Mouse (Mus musculus): ENCODE measurements around the gene Cacna1g. TPM values are rescaled to one million over a fixed set of nuclear protein-coding genes. Genes with fewer than 3 reads are reported as not detected.

Cacna1g gene
- polyA plus RNA-seq (2017; shearing (Covaris generic)): 0.10 TPM

DNA sequence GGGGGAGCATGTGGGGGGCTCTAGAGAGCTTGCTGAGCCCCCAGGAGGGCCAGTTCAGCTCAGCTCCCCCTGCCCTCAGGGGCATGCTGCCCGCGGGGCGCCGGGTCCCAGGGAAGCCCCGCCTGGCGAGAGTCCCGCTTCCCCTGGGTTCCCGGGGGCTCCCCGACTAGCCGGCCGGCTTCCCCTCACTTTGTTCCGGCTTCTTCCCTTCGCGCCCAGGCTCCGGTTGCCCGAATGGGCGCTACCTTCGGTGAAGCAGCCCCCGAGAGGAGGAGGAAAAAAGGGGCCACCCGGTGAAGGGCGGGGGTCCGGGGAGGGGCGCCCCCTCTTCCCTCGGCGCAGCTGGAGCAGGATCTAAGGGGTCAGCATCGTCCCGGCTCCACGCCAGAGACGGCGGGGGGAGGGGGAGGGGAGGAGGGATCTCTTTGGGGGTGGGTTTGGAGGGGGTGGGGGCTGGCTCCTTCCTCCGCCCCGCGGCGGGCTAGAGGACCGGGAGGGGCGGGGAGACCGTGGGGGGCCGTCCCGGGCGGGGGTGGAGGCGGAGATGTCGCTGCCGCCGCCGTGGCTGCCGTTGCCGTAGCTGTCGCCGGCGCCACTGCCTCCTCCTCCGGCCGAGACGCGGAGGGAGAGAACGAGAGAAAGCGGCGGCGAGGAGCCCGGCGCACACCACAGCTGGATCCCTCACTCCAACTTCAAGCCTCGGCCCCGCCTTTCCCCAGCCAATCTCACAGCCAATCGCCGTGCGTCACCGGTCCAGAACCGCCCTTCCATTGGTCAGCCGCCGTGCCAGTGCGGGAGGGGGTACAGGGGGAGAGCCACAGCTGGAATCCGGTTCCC is at the start of gene Cacna1g:
Gene Cacna1g, minus strand, starts transcription at position 492 of the 837 bp plus-strand sequence.

DNA sequence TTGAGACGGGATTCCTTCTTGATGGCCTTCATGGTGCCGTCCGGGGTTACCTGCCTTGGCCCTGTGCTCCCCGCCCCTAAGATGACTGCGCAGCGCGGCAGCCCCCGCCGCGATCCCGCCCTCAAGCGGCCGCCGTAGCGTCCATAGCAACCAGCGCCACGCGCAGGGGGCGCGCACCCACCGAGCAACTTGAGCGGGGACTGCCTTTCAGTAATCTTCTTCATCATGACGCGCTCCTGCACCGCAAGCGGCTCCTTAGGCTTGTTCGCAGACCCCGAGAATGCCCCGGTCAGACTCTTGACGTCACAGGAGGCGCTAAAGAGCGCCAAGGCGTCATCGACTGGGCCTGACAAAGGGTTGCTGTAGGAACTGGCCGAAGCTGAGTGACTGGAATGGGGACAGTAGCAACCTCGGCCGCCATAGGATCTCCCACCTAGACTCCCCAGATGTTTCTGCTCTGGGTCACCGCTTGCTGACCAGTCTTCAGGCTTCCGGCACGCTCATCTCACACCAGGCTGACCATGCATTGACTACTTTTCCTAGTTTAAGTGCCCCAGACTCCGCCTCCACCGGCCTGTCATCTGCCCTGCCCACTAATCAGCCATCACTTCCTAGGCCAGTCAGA is 47.3 kb upstream of the Cacna1g start, which contains the start of gene Mycbpap:
Gene Mycbpap, minus strand, starts transcription at position 524 of the 625 bp plus-strand sequence.

DNA sequence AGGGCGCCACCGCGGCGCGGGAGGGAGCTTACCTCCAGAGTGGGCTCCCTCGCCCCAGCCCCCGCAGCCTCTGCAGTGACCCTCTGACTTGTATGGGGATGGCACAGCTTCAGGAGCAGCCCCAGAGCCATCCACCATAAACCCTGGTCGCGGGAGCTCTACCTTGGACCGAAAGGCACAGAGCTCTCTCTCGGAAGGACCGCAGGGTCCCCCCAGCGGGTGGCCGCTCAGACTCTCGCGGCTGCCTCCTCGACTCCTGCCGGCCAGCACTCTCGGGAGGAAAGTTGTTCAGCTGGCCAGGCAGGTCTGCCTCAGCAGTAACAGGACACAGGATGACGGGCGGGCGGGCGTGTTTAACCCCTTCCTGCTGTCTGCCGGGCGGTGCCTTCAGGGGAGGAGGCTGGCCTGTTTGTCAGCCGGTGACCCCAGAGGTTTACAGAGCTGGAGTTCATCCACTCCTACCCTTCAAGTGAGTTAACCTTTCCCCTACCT is 25.7 kb upstream of the Cacna1g start, which contains the start of gene Epn3:
Gene Epn3, minus strand, starts transcription at position 314 of the 492 bp plus-strand sequence.

DNA sequence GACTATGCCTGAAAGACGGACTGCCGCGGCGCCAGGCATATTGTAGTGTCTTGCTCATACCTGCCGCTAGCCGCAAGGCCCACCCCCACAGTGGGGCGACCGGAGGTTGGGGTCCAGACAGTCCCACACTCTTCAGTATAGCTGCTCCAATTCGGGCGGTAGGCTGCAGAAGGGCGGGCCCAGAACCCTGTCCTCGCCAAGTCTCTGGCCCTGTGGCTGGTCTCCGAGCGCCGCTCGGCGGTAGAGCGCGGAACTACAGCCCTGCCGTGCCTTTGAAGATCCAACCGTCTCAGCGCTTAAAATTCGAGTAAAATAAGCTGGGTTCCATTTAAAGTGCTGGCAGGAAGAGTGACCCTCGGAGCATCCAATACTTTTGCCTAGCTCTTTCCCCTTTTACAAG is 12.0 kb upstream of the Cacna1g start, which contains the start of gene Spata20:
Gene Spata20, minus strand, starts transcription at position 179 of the 400 bp plus-strand sequence.

DNA sequence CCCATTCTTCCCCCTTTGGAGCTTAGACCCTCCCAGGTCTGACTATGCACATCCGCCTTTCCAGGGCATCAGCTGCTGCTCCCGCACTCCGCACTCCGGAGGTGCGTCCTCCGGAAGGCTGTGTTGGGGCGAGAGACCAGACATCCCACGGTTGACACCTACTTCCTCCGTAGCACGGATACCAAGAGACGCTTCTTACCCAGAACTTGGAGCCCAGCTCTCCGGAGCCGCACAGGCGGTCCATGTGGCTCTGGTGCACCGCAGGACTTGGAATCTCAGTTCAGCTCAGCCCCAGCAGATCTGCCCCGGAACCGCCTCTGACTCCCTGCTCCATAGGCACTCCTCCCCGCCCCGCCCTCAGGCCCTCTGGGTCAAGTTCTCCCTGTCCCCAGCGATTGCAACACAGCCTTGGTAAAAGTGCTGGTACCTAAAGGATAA is 81.3 kb downstream of the Cacna1g start, which contains the start of gene Abcc3:
Gene Abcc3, minus strand, starts transcription at position 326 of the 438 bp plus-strand sequence.

Other genes with a start within 250 kb of the Cacna1g start
- 0.38 TPM for gene Wfikkn2, start 228.2 kb downstream of the Cacna1g start, polyA plus RNA-seq (2017; shearing (Covaris generic))
- gene Gm21885, start 192.3 kb downstream of the Cacna1g start, polyA plus RNA-seq (2017; shearing (Covaris generic)): 0.37 TPM
- gene Luc7l3, start 152.2 kb downstream of the Cacna1g start, polyA plus RNA-seq (2017; shearing (Covaris generic)): 112 TPM
- gene Ankrd40, start 146.2 kb downstream of the Cacna1g start, polyA plus RNA-seq (2017; shearing (Covaris generic)): 8.3 TPM
- 5.6 TPM for gene Abcc3, start 81.2 kb downstream of the Cacna1g start, polyA plus RNA-seq (2017; shearing (Covaris generic))
- gene Spata20, start 12.0 kb upstream of the Cacna1g start, polyA plus RNA-seq (2017; shearing (Covaris generic)): not detected
- not detected for gene Epn3, start 25.8 kb upstream of the Cacna1g start, polyA plus RNA-seq (2017; shearing (Covaris generic))
- not detected for gene Mycbpap, start 47.5 kb upstream of the Cacna1g start, polyA plus RNA-seq (2017; shearing (Covaris generic))
- 3.3 TPM for gene Rsad1, start 75.1 kb upstream of the Cacna1g start, polyA plus RNA-seq (2017; shearing (Covaris generic))
- 0.60 TPM for gene Chad, start 90.8 kb upstream of the Cacna1g start, polyA plus RNA-seq (2017; shearing (Covaris generic))
- 6.8 TPM for gene Acsf2, start 127.7 kb upstream of the Cacna1g start, polyA plus RNA-seq (2017; shearing (Covaris generic))
- gene Lrrc59, start 155.6 kb upstream of the Cacna1g start, polyA plus RNA-seq (2017; shearing (Covaris generic)): 13.7 TPM
- 71.8 TPM for gene Mrpl27, start 179.6 kb upstream of the Cacna1g start, polyA plus RNA-seq (2017; shearing (Covaris generic))
- gene Eme1, start 179.8 kb upstream of the Cacna1g start, polyA plus RNA-seq (2017; shearing (Covaris generic)): 1.4 TPM
- 18.9 TPM for gene Xylt2, start 203.3 kb upstream of the Cacna1g start, polyA plus RNA-seq (2017; shearing (Covaris generic))
- gene Gm11541, start 230.3 kb upstream of the Cacna1g start, polyA plus RNA-seq (2017; shearing (Covaris generic)): not detected